Mouse (Mus musculus) right cerebral cortex, adult 2 months (tissue): ENCODE results near the gene Ptpra.
"Not testable (repeated sequence)": the region's sequence is repeated elsewhere in the genome, so short reads cannot be mapped to it uniquely, and the experiment has no call there.

Source experiments
- DNase-seq, 2 experiments: peaks; one replicate each; pipeline ENCODE4 v3.0.0; 2021 to 2022; ENCODE audit warnings: low spot score in 2 of 2

Ptpra gene

DNA sequence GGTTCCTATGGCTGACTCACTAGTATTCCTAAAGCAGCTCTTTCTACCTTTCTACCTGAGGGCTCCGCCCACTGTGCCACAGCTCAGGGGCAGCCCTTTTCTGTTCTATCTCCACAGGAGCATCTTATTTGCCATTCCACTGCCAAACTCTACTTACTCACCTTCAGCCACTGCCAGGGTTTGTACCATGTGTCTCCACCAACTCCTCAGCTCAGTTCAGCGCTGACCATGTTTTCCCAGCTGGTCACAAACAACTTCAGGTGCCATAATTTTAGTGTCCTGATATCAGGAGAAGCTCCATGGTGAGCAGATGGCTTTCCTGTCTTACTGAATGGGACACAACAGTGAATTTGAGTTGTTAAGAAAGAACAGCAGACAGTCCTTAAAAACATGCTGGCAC is 107.4 kb downstream of the Ptpra start:
- no peak for DNase-seq

DNA sequence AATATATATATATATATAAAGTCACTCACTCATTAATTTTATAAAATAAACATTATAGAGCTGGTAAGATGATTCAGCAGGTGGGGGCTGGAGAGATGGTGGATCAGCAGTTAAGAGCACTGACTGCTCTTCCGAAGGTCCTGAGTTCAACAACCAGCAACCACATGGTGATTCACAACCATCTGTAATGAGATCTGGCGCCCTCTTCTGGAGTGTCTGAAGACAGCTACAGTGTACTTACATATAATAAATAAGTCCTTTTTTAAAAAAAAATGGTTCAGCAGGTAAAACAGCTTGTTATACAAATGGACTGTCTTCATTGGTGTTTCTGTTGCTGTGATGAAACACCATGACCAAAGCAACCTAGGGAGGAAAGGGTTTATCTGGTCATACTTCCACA is 107.9 kb downstream of the Ptpra start:
- no peak for DNase-seq

DNA sequence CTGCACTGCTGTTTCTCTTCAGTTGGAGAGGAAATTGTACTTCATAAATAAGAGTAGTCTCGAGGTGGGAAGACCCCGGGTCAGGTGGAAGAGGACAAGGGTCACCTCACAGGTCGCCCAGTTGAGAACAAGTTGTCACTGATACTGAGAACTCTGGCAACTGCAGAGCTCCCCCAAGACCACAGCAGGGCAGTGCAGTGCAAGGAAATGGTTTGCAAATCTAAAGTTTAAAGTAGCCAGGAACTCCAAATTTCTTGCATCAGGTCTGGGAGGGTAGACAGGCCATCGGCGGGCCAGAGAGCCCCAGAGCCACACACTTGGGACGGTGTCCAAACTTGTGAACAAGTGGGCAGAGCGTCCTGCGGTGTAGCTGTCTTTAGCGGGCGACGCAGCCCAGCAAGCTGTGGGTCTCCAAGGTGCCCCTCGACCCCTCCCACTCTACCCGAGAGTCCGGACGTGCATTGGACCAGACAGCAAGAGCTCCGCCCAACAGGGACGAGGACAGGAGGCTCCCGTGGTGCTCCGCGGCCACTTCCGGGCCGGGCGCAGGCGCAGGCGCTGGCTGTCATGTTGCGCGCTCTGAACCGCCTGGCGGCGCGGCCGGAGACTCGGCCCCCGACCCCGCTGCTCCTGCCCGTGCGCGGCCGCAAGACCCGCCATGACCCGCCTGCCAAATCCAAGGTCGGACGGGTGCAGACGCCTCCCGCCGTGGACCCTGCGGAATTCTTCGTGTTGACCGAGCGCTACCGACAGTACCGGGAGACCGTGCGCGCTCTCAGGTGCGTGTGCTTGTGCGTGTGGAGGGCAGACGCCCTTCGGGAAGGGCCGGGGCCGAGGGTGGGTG is 113.4 kb downstream of the Ptpra start, which contains the start of gene Mrps26:
Gene Mrps26, plus strand, starts transcription at position 531 of the 844 bp plus-strand sequence.
- DNase-seq = peak; percentile 91 to 93

DNA sequence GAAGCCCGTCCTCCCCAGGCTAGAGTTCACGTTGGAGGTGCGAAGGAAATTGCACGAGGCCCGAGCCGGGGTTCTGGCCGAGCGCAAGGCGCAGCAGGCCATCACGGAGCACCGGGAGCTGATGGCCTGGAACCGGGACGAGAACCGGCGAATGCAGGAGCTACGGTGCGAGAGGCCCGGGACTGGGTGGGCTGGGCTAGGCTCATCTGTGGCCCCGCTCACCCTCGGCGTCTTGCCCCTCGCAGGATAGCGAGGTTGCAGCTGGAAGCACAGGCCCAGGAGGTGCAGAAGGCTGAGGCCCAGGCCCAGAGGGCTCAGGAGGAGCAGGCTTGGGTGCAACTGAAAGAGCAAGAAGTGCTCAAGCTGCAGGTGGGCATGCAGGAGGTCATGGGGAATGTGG is 114.0 kb downstream of the Ptpra start:
- peak in 1 of 2 experiments; percentile 37 for DNase-seq

DNA sequence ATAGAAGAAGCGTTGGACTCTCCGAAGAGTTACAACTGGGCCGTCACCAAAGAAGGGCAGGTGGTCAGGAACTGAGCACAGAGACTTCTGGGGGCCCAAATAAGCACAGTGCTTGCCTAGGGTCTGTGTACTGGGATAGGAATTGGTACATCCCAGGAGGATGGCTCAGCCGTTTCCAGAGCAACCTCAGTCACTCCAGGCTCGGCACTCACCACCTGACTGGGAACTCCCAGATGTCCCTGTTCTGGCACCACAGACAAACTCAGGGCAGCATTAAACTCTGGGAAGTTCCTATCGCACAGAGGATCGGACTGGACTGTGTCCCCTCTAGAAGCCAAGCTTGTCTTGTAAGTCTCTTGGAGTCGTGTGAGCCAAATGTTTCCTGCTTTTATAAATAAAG is 114.9 kb downstream of the Ptpra start:
- no peak for DNase-seq

DNA sequence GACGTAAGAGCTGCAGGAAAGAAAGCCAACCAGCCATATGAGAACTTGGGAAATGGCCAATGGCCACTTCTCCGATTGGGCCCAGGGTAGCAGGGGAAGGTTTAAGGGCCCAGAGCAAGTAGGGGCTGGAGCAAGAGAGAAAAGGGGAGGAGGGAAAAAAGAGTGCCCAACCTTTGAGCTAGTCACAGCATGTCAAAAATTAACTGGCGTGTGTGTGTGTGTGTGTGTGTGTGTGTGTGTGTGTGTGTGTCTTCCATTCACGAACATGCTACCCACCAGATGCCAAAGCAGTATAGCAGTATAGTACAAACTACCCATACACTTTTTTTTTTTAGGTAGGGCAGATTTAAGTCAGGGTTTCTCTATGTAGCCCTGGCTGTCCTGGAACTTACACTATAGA is 118.8 kb downstream of the Ptpra start:
- DNase-seq = no peak

DNA sequence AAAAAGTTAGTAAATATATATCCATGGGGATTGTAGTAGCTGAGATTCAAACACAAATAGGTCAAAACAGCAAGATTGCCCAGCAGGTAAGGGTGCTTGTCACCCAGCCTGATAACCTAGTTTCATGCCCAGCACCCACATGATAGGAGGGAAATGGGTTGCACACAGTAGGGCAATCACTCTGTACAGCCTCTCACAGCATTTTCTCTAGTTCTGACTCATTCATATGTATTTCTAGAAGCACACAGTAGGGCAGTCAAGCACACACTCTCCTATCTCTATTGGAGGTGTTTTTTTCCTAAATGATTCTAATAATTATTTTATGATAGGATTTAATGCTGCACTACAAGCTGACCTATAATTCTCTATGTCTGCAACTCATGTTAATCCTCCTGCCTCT is 119.8 kb downstream of the Ptpra start:
- DNase-seq = no peak

DNA sequence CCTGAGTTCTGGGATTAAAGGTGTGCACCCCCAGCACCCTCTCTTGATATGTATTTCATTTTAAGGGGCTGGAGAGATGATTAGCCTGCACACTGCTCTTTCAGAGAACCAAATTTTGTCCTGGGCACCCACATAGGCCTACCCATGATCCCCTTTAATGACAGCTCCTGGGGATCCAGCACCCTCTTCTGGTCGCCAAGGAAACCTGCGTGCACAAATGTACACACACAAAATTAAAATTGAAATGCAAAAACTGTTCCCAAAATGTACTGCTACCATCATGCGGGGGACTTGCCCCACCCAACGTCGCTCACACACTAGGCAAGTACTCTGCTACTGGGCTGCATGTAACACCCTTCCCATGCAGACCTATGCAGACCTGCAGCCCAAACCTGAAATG is 124.9 kb downstream of the Ptpra start:
- no peak for DNase-seq

DNA sequence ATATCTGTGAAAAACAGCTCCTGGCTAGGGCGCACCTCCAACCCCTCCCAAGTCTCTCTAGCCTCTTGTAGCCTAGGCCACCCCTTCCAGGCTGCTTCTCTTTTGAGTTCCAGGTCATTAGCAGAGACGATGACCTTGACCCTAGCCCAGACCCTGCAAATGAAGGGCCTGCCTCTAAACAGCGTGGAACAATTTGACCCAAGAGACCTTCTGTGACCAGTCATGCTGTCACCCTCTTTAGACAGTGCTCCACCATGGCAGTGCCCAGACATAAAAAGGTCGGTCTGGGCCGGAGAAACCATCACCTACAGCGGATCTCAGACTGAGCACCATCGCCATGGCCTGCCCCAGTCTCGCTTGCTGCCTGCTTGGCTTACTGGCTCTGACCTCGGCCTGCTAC is 125.8 kb downstream of the Ptpra start, which contains the start of gene Oxt:
Gene Oxt, plus strand, starts transcription at position 301 of the 400 bp plus-strand sequence.
- no peak for DNase-seq

DNA sequence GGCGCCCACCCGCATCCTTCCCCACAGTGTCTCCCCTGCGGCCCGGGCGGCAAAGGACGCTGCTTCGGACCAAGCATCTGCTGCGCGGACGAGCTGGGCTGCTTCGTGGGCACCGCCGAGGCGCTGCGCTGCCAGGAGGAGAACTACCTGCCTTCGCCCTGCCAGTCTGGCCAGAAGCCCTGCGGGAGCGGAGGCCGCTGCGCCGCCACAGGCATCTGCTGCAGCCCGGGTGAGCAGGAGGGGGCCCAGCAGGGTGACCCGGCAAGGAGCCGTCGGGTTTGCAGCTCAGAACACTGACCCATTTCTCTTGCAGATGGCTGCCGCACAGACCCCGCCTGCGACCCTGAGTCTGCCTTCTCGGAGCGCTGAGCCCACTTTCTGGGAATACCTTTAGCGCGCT is 126.5 kb downstream of the Ptpra start:
- not testable (repeated sequence) for DNase-seq

DNA sequence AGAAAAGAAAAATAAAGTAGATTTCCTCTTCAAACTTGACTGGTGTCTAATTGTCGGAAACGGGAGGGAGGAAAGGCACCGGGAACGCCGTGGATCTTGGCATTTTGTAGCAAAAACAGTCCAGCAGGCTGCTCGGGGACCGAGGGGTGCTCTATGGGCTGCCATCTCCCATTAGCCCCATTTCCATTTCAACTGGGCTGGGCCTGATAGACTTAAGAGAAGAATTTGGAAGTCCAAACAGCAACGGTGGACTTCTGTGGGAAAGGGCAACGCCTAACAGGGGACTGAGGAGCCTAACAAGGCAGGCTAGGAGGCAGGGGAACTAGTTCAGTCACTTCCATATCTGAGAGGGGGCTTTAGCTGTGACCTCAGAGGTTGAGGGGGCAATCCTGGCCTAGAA is 126.9 kb downstream of the Ptpra start:
- DNase-seq = no peak

DNA sequence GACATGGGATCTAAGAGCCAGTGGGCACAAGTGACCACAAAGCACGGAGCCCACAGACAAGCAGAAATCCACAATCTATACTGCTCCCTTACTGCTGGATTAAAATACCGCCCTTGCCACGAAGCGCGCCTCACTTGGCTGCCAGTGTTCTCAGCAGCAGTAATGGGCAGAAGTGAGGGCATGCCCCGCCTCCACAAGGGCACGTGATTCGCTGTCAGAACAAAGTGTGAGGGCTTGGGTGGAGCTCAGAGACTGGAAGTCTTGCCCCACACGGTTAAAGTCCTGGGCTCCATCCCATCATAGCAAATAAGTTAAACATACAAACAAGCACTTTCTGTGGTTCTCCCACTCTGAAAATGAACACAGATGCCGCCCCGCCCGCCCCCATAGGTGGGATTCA is 127.6 kb downstream of the Ptpra start:
- DNase-seq = peak; percentile 21 to 22

DNA sequence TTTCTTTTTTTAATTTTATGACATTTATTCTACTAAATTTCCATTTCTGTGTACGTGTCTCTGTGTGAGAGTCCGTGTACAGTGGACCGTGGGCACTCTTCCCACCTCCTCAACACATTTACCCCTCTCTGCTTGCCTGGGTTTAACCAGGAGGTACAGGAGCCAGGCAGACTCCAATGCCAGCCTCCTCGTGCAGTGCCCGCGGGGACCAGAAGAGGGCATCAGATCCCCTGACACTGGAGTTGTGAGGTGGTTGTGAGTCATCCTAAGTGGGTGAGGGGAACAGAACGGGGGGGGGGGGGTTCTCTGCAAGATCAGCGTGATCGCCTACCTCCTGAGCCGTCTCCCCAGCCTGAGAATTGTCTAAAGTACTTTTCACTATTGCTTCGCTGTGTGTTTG is 128.1 kb downstream of the Ptpra start:
- peak; percentile 82 to 86 for DNase-seq

DNA sequence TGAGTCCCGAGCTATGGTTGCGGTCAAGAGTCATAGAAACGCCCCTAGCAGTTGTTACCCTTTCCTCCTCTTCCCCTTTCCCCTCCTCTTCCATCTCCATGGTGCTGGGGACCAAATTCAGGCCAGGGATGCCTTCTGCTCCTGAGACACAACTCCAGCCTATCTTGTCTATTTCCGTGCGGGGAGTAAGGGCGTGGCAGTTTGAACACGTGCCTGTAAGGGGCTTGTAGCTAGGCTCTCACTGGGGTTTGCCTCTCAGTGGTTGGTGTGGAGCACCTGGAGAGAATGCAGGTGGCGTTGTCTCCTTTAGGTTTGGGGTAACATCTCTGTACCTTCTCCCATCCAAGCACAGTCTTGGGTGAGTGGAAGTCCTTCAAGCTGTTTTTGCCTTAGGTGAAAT is 129.7 kb downstream of the Ptpra start:
- no peak for DNase-seq

DNA sequence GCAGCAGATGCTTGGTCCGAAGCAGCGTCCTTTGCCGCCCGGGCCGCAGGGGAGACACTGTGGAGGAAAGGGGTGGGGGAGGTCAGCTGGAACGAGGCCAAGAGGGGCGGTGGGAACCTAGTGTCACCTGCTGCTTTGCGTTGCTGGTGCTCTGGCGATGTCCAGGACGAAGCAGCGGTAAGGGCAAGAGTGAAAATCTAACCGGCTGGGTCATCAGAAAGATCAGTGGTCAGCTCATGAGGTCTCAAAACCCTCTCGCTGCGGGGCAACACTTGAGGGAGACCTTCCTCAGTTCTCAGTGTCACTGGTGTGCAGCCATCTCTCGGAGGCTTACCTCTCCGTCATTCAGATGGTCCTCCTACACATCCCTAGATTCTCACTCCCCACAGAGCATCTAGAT is 131.1 kb downstream of the Ptpra start:
- DNase-seq = no peak

DNA sequence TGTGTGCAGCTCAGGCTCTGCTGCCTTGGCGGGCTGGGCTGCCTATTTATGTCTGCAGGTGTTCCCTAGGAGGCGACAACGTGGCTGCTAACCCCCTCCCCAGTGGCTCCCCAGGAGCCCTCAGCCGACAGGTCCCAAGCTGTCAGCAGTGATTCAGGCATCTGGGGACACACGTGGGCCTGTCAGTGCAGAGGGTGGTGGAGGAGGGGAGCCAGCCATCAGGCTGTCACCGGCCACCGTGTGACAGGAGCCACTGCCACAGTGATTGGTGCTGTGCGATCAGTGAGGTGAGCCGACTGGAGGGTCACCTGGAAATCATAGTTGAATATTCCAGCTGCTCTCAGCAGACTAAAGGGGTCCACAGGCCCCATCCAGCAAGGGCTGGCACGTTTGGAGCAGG is 132.5 kb downstream of the Ptpra start, which contains the start of gene Avp:
Gene Avp, minus strand, starts transcription at position 3 of the 400 bp plus-strand sequence.
- DNase-seq = no peak

DNA sequence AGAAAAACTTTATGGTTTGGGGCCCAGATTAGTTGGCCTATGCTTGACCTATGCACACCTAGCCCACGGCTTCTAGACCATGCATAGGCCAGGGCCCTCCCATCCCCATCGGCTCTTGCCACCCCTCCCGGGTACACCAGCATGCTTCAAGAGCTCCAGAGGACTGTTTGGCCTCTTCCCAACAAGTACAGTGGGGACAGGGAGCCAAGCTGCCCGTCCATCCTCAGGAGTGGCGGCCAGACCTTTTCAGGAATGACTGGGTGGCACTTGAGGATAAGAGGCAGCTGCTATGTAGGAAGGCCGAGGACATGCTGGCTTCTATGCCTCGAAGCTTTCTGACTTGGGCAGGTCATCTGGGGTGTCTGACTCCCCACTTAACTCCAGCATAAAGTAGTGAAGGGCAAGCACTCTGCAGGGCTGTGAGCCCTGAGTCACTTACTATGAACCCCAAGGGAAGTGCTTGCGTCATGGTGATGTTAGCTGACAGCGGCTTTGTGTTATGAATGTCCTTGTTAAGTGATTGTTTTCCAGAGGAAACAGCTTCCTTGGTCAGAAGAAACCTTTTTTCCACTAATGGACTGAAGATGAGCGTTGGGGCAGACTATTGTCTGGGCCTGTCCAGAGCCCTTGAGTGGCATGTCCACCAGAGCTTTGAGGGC is 134.0 kb downstream of the Ptpra start:
- DNase-seq = no peak

DNA sequence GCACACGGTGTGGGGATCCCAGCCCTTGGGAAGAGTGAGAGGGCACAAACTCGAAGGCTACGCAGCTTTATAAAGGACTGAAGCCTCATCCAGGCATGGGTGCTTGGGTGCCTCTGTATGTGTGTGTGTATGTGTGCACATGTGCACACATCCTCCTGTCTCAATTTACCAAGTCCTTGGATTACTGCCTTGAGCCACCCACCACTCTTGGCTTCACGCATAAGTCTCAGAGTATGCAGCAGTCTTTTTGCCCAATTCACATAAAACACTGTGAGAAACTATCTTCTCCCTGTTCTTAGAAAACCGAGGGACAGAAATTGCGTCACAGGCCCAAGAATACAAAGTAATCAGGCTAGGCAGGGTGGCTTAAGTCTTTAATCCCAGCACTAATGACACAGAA is 135.9 kb downstream of the Ptpra start:
- peak; percentile 43 to 56 for DNase-seq

DNA sequence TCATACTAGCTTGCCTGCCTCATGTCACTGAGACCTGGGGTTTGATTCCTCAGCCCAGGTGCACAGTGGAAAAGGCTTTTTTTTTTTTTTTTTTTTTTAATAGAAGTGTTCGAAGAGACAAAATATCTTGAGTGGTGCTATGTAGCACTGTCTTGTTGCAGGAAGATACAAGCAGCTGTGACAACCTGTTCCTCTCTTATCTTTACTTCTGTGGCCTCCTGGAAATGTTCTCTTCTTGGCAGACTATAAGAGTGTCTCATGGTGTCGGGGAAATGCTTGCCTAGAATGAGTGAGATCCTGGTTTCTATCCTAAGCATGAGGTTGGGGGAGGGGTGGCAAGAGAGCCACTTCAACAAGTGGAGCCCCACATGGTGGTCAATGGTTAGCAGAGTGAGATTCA is 138.3 kb downstream of the Ptpra start:
- DNase-seq = no peak

DNA sequence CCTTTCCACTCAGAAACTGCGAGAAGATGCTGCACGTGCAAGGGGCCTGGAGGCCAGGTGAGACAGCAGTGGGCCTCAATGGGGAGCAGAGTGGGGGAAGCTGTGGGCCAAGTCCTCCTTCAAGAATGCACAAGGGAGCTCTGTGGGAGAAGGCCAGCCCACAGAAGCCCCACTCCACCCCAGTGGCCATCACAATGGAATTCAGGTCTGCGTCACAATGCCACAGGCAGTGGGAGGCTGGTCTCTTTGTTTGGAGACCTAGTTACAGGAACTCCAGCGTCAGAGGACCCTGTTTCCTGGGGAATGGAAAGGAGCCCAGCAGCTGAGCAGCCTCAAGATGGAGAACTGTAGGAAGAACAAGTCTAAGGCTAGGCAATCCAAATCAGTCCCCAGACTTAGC is 139.1 kb downstream of the Ptpra start:
- no peak for DNase-seq

DNA sequence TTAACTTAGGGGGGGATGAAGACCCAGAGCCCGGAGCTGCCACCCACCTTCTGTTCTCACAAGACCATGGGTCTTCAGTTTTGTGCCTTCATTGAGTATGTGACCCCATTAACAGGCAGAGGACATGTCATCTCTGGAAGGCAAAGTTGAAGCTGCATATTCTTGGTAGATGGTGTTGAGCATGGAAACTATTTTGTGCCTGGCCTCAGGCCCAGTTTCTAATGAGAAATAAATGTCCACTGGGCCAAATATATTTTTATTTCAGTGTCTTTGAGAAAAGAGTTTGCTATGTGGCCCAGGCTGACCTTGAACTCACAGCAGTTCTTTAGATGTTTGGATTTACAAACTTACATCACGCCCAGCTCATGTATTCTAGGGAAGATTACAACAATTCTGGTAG is 139.7 kb downstream of the Ptpra start:
- no peak for DNase-seq

DNA sequence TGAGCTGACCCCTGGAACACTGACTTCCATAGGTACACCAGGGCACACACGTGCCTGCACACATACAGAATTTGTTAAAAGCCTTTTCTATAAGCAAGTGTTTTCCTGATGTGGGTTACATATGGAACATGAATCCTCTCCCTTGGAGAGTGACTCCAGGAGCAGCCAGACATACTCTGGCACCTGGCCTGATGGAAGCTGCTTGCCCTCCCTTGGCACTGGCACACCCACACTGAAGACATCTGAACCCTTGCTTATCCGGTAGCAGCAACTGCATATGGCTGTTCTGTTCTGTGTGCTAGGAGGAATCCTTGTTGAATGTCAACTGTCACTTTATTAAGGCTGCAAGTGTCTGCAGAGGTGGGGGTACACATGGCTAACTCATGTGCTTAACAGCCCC is 140.9 kb downstream of the Ptpra start:
- DNase-seq = no peak

DNA sequence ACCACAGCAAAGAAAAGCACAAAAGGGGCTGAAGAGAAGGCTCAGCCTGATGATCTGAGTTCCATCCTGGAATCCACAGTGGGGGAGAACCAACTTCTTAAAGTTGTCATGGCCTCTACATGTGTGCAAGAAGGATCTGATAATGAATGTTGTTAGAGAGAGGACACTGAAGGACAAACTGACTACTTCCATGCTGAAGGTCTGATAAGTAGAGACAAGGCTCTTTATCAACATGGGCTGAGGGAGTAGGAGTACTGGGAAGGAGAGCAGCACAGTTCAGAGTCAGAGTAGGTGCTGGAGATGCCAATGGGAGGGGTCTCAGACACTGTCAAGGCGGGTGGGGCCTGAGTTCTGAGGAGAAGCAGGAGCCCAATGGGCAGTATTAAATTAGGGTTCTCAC is 145.5 kb downstream of the Ptpra start:
- no peak for DNase-seq
